Mouse (Mus musculus): ENCODE measurements around the gene St3gal2.
"Not testable (repeated sequence)": the region's sequence is repeated elsewhere in the genome, so short reads cannot be mapped to it uniquely, and the experiment has no call there.

St3gal2 gene

DNA sequence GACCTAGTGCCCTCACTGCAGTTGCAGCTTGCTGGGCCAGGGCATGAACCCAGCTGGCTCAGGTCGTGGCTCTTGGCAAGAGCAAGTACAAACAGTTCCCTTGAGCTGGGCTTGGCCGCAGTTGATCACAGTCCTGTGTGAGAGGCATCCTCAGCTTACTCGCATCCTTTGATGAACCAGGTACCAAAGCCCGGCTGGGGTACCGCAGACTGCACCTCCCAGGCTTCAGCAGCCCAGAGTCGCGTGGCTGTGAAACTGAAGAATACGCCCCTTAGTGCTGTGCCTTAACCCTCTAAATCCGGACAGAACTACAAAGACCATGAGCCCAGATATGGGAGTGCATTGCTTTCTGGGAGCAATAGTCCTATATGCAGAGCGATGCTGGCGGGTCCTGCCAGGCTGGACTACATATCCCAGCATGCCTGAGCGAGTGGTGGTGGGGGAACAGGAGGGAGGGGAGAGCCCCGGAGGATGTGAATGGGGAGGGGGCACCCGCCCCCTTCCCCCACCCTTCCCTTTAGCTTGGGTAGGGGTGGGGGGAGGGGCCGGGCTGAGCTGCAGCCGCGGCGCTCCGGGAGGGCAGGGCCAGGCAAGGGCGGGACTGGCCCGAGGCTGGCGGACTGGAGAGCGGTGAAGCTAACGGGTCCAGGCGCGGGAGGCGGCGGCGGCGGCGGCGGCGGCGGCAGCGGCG lies at the start of gene St3gal2:
TSS of gene St3gal2 (plus strand) at position 582 of the 691 bp plus-strand sequence.
- peak; percentile 98 for DNase-seq (ENCODE audit: low read depth, low spot score)

DNA sequence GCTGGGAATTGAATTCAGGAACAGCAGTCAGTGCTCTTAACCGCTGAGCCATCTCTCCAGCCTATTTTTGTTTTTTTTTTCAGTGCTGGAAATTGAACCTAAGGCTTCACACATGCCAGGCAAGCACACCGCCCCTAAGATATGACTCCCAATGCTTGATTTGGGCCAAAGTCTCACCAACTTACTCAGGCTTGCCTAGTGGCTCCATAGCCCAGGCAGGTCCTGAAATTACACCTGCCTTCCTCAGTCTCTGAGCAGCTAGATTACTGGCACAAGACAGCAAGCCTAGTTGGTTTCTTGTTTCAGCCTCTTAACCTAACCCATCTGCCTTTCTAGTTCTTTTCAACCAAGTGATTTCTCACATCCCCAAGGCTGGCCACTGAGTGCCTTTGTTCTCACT lies 49.2 kb upstream of the St3gal2 start:
- no peak for DNase-seq (ENCODE audit: low read depth, low spot score)

DNA sequence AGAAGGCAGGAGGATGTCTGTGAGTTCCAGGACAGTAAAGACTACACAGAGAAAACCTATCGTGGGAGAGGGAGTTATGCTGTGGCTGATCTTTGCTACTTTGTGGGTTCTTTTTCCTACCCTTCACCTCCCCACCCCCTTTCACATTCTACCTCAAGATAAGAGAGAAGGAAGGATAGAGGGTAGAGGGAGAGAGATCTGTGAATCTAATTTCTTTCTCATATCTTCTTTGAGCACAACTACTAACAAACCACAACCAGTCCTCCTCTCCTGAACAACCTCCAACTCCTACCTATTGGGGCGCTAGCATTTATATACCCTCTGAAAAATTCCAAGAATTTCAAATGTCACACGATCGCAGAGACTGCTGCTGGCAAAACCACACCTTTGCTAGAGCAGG lies 41.9 kb upstream of the St3gal2 start:
- no peak for DNase-seq (ENCODE audit: low read depth, low spot score)

DNA sequence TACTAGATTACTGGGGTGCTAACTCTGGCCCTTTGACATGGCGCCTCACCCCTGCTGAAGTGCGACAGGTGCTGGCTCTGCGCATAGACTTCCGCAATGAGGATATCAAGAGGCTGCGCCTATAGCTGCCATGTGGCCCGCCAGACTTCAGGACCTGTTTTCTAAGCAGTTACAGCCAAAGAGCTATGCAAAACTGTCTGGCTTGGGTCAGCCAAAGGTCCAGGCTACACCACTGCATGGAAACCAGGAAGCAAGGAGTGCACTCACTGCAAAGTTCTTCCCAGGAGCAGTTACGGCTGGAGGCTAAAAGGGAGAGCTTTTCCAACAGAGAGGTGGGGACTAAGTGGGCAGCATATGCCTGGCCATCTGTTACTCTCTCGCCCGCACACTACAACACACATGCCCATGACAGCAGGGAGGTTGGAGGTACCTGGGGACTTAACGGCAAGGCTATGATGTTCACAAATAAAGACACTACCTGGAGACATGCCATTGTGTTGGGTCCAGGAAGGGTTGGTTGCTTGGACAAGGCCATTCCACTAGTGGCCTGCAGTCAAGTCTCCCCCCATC lies 37.9 kb upstream of the St3gal2 start:
- DNase-seq (ENCODE audit: low read depth, low spot score) = no peak

DNA sequence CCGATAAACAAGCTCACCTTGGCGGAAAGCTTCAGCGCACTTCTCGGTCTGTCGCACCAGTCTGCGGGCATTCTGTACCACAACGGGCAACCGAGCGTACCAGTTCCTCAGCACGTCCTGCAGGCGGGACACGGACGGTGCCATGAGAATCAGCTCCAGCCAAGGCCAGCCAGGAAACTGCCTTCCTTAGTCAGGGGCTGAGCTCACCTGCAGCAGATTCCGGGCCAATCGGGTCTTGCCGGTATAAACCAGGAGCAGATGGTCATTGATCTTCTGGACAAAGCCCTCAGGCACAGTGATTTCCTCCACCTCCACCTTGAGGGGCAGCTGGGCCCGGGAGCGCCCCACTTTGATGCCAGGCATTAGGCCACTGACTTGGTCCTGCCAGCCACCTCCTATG lies 35.9 kb upstream of the St3gal2 start:
- no peak for DNase-seq (ENCODE audit: low read depth, low spot score)

DNA sequence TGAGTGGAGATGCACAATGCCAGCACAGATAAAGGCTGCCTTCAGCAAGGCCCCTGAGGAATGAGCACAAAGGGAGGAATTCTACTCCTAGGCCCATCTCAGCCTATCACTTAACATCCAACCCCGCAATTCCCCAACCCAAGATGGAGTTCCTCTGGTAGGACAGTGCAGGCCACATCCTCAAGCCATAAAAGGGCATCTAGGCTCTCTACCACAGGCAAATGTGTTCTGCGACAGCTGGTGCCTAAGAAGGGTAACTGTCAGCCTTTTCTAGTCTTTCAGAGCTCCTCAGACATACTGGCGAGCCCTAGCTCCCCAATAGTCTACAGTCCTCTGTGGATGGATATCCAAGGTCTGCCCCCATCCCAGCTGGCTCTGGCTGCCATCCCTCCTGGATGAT lies 33.1 kb upstream of the St3gal2 start:
- DNase-seq (ENCODE audit: low read depth, low spot score) = no peak

DNA sequence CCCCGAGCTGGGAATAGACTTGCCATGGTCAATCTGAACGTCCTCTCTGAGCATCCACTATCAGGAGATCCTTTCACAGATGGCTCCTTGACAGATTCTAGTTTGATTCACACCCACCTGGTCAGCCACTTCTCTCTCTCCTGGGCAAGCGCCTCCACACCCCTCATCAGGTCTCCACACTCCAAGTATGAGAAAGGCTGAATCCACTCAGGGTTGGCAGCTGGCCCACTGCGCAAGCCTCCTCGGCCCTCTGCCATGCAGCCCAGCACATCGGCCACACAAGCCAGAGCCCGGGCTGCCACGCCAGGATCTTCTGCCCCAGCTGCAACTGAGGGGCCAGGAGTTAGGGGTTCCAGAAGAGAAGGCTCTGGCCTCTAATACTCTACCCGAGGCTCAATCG lies 32.2 kb upstream of the St3gal2 start:
- no peak for DNase-seq (ENCODE audit: low read depth, low spot score)

DNA sequence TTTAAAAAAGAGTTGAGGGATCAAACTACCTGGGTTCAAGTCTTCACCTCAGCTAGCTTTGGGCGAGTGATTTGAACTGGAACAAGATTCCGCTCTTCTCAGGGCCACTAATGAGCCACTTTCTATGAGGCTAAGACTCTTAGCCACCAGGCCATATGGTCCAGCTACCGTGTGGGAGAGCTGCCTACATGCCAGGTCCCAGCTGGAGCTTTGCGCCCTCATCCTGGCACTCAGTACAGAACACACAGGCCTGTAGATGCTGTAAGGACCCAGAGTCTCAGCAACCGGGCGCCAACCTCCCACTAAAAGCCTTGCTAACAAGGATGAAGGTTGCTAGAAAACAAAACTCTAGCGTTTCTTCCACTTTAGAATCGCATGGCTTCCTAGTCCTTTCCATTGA lies 31.3 kb upstream of the St3gal2 start:
- DNase-seq (ENCODE audit: low read depth, low spot score) = no peak

DNA sequence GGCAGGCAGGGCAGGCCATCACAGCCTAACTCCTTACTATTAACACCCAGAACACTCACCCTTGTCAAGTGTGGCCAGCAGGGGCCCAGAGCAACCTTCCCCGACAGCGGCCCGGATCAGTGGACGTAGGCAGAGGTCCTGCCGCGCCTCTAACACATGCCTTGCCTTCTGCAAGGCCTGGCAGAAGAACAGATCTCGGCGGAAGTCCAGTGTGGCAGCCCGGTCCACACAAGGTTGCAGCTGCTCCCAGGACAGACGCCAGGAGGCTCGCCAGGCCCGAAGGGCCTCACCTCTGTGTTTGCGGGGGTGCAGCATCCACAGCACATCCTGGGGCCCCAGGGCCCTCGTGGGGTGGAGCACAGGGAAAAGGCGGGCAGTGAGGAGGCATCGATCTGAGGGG lies 30.9 kb upstream of the St3gal2 start:
- DNase-seq (ENCODE audit: low read depth, low spot score) = no peak

DNA sequence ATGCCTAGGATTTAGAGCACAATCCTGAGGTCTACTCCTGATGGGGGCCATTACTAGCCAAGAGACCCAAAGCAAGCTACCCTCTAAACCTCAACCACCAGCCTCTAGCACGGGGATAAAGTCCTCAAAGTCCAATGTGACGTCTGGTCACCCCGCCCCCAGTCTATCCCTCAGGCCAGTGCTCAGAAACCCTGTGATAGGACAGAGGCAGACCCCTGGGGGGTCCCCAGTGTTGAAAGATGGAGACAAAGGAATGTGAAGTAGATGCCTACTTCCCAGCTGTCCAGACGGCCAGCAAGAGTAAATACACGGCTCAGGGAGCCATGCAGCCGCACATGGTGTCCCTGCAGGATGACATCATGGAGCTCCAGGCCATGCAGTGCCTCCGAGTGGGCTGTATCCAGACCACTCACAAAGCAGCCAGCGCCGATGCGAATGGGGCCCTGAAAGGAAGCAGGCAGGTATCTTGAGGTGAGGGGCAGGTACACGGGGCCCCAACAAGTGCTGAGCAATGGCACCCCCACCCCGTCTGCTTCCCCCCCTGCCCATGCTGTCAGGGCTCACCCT lies 29.7 kb upstream of the St3gal2 start:
- DNase-seq (ENCODE audit: low read depth, low spot score) = no peak

DNA sequence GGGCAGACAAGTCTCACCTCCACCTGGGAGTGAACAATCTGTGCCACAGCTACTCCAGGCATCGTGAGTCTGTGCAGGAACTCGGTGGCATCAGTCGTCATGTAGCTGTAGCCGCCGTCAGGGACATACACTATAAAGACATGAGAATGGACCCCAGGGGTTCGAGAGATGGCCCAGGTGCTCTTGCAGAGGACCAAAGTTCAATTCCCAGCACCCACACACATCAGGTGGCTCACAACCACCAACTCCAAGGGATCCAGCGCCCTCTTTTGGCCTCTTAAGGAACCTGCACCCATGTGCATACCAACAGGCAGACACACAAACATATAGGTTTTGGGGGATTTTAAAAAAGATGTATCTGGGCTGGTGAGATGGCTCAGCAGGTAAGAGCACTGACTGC lies 27.7 kb upstream of the St3gal2 start:
- DNase-seq (ENCODE audit: low read depth, low spot score) = peak; percentile 58

DNA sequence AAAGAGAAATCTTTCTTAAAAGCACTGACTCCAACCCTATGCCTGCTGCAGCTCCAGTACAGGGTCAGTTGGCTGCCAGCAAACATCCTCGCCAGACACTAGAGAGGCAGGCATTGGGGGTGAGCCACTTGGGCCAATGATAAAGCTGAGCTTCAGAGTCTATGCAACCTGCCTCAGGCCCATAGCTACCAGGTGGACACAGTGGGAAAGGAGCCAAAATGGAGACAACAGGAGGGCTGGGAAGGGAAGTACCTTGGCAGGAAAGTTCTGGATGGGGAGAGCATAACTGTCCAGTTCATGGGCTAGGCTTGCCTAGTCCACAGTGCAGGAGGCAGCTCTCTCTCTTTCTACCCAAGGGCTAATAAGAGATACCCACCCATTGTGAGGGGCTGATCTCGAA lies 26.8 kb upstream of the St3gal2 start:
- DNase-seq (ENCODE audit: low read depth, low spot score) = no peak

DNA sequence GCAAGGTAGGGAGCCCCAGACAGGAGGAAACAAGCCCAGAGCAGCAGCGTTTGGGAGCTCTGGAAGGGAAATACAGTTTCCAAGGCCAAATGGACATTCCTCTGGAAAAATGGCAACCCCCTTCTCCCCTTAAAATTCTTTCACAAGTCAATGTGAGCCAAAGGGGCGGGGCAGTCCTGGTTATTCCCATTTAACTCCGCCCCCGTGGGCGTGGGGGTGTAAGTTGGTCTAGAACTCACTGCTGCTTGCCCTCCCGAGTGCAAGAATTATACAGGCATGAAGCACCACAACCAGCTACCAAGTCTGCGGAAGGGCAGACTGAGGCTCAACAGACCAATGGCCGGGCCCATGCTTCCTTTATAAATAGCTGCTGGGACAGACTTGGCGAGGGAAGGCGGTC lies 24.9 kb upstream of the St3gal2 start:
- peak; percentile 79 for DNase-seq (ENCODE audit: low read depth, low spot score)

DNA sequence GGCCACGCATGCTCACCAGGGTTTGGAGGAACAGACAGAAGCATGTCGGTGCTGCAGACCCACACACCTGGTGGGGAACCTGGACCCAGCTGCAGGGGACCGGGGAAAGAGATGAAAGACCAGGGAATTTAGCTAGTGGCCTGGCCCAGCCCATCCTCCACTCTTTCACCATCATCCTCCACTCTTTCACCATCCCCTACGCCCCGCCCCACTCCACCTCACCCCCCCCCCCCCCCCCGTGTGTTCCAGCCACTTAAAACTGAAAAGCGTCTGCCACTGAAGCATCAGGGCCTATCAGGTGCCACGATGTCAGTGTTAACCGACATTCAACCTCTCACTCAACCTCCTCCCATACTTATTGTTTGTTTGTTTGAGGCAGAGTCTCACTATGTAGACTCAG lies 24.5 kb upstream of the St3gal2 start:
- DNase-seq (ENCODE audit: low read depth, low spot score) = peak; percentile 32

DNA sequence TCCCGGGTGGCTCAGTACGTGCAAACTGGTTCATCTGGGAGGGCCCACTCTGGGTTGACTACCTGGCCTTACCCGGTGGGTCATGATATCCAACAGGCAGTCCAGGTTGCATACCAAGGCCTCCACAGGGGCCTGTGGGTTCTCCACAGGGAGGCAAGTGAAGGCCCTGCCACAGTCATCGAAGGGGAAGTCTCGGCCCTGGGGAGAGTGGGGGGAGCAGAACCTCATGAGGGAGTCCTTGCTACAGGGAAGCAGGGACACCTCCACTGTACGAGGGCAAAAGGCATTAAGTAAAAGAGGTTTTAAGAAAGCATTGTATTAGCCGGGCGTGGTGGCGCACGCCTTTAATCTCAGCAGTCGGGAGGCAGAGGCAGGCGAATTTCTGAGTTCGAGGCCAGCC lies 23.9 kb upstream of the St3gal2 start:
- no peak for DNase-seq (ENCODE audit: low read depth, low spot score)

DNA sequence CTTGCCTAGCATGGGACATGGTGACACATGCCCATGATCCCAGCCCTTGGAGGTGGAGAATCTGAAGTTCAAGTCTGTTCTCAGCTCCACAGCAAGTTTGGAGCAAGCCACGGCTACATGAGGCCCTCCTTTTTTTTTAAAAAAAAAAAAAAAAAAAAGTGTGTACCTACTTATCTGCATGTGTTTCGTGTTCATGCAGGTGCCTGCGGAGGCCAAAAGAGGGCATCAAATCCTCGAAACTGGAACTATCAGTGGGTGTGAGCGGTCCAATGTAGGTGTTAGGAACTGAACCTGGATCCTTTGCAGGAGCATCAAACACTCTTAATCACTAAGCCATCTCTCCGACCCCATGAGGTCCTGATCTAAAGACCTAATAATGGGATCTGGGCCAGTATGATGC lies 22.2 kb upstream of the St3gal2 start:
- DNase-seq (ENCODE audit: low read depth, low spot score) = no peak

DNA sequence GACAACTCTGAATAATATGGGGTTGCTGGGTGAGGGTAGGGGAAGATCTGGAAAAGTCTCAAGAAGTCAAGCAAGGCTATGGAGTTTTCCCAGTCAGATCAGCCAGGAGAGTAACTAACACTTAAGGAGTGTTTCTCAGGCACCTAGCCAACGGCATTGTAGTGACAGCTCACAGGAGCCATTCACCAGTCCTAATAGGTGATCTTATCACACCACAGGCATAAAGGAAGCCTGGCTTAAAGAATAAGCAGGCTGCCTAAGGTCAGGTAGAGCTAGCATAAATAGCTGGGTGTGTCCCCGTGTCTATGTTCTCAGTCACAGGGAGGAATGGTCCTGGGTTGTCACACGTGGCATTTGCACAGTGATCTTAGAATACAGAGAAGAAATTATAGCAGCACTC lies 18.7 kb upstream of the St3gal2 start:
- no peak for DNase-seq (ENCODE audit: low read depth, low spot score)

DNA sequence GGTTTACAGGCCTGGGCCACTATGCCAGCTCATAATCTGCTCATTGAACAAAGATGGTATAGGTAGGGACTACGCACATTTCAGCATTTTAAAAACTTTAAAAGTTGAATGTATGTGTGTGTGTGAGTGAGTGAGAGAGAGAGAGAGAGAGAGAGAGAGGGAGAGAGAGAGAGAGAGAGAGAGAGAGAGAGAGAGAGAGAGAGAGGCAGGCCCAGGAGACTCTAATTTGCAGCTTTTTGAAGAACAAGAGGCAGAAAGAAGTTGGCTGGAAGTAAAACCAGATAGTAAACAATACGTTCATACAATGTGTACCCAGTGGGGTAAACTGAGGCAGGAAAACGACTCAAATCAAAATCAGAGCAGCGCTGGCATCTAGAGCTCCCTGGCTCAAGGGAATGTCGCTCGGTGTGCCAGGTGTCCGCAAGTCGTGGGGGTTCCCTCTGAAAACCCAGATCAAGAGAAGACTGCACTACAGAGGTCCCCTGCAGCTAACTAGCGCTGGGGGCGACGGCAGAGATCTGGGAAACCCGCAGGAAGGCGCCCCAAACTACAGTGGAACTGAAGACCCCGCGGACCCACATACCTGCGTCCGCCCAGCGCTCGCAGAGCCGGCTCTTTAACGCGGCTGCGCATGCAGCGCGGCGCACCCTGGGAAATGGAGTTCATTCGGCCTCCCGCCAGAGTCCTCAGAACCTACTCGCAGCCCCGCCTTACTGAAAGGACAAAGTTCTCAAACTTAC lies 17.7 kb upstream of the St3gal2 start, which contains the start of gene Fuk:
TSS of gene Fuk (minus strand) at position 650 of the 740 bp plus-strand sequence.
- DNase-seq (ENCODE audit: low read depth, low spot score) = peak; percentile 80

DNA sequence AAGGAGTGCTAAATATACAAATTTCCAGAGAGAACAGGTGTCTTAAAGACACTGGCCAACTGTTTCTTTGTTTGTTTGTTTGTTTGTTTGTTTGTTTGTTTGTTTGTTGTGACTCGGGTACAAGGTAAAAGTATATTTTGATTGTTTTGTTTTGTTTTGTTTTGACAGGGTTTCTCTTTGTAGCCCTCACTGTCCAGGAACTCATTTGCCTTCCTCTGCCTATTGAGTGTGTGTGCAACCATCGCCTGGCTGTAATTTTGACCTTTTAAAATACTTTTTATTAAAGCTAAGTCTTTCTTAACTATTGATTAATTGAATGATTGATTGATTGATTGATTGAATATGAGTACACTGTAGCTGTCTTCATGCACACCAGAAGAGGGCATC lies 17.1 kb upstream of the St3gal2 start:
- no peak for DNase-seq (ENCODE audit: low read depth, low spot score)

DNA sequence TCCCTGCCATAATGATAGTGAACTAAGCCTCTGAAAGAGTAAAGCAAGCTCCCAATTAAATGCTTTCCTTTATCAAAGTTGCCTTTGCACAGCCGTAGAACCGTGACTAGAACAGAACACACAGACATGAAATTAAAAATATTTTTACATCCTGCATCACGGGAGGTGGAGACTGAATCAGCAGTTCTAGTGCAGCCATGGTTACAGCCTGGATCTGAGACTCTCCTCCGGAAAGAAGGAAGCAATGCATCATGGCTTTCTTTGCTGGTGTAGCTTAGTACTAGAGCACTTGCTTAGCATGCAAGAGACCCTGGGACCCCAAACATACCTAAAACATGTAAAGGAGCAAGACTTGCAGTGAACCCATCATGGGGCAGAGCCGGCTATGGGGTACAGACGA lies 14.3 kb upstream of the St3gal2 start:
- DNase-seq (ENCODE audit: low read depth, low spot score) = no peak

DNA sequence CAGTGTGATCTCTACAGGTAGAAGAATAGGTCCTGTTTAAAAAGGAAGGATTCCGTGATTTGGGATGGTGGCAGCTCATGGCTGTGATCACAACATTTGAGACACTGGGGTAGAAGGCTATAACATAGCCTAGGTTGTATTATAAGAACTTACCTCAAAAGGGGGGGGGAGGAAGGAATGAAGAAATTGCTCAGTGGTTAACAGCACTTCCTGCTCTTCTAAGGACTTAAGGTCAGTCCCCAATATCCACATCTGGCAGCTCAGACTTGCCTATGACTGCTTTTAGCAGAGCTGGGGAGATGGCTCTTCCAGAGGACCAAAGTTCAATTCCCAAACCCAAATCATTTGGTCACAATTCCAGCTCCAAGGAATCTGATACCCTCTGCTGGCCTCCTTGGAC lies 13.0 kb upstream of the St3gal2 start:
- no peak for DNase-seq (ENCODE audit: low read depth, low spot score)

DNA sequence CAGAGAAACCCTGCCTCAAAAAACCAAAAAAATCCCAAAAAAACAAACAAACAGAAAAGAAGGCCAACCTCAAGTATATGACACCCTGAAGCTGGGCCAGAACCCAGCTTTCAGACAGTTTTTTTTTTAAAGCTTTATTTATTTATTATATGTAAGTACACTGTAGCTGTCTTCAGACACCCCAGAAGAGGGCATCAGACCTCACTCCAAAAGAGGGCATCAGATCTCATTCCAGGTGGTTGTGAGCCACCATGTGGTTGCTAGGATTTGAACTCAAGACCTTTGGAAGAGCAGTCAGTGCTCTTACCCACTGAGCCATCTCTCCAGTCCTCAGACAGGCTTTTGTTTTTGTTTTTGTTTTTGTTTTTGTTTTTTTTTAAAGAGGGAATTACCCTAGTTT lies 9.9 kb upstream of the St3gal2 start:
- DNase-seq (ENCODE audit: low read depth, low spot score) = not testable (repeated sequence)
